Mouse (Mus musculus) heart, embryonic 11.5 days (tissue): Measurements from ENCODE around the gene Agr3. TPM values are rescaled to one million over a fixed set of nuclear protein-coding genes. Genes with fewer than 3 reads are reported as not detected.

Experiments
- ATAC-seq: fragments of 200-750 bp; cut with Nextera tagmentation; replicated peaks from 2 replicates; pipeline ENCODE4 v1.8.0; 2017; ENCODE audit warnings: moderate library complexity; ENCODE audit not compliant: insufficient number of reproducible peaks, low FRiP score, low TSS enrichment
- H3K27ac ChIP-seq: fragments of 300-500 bp; sonication (generic); 2 replicates; pipeline ENCODE4 v1.5.1; 2014; ENCODE audit warnings: mild to moderate bottlenecking, low read depth, low read length
- H3K27me3 ChIP-seq: fragments of 300-500 bp; sonication (generic); 2 replicates; pipeline ENCODE4 v1.6.1; 2014; ENCODE audit warnings: mild to moderate bottlenecking, low read length, mixed read lengths; ENCODE audit not compliant: control insufficient read depth, insufficient read depth
- H3K36me3 ChIP-seq: fragments of 300-500 bp; sonication (generic); 2 replicates; pipeline ENCODE4 v1.6.1; 2014; ENCODE audit warnings: mild to moderate bottlenecking, low read length, moderate library complexity, mixed read lengths; ENCODE audit not compliant: control insufficient read depth, insufficient read depth
- H3K4me1 ChIP-seq: fragments of 300-500 bp; sonication (generic); 2 replicates; pipeline ENCODE4 v1.6.1; 2014; ENCODE audit warnings: low read length; ENCODE audit not compliant: control insufficient read depth, insufficient read depth
- H3K4me2 ChIP-seq: fragments of 300-500 bp; sonication (generic); 2 replicates; pipeline ENCODE4 v1.6.1; 2014; ENCODE audit warnings: mild to moderate bottlenecking, moderate library complexity
- H3K4me3 ChIP-seq: fragments of 300-500 bp; sonication (generic); 2 replicates; pipeline ENCODE4 v1.5.1; 2014; ENCODE audit warnings: low read depth, low read length
- H3K9ac ChIP-seq: fragments of 300-500 bp; sonication (generic); 2 replicates; pipeline ENCODE4 v1.6.1; 2014; ENCODE audit warnings: mild to moderate bottlenecking, low read depth, low read length, moderate library complexity
- H3K9me3 ChIP-seq: fragments of 300-500 bp; sonication (generic); replicated peaks from 2 replicates; pipeline ENCODE4 v1.6.1; 2016; ENCODE audit warnings: low read length; ENCODE audit not compliant: control insufficient read depth
- WGBS: fragments of 180-500 bp; shearing (Covaris S2); extraction: QIAGEN DNeasy Blood & Tissue Kit; methylation state at CpG from one replicate; pipeline ENCODE4 v1.1.7; 2014; ENCODE audit not compliant: insufficient replicate concordance; 5-methylcytosine and 5-hydroxymethylcytosine counted together
- polyA plus RNA-seq: library from polyadenylated mRNA; unstranded; fragments of >200 nt; fragmentation: Nextera tagmentation; extraction: Ambion mirVana; gene quantifications from 2 replicates; pipeline ENCODE4 v1.2.1, GENCODE M21; 2014

Agr3 gene
- polyA plus RNA-seq, 1 experiment from 2014 or later, result not detected

DNA sequence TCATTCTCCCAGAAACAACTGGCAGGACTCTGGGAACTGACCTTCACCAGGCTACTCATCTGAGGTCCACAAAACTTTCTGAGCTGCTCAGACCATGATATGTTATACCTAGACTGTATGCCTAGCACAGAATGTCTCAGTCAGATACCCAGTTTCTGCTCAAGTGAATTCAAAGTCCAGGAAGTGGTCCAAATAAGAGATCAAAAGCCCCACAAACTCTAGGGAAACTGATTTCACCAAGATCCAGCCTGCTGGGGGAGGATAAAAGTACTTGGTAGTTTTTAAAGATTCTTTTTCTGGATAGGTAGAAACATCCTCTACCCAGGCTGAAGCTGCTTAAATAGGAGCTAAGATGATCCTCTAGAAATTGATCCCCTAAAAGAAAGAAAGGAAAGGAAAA, 9.6 kb upstream of the Agr3 start:
- no peaks in the 10 kb centered on the region for H3K4me1 ChIP-seq
- no peak overlapping the region for H3K9ac ChIP-seq
- H3K4me3 ChIP-seq, result no peak overlapping the region
- H3K36me3 ChIP-seq, result no peaks in the 10 kb centered on the region
- no peaks in the 10 kb centered on the region for H3K27me3 ChIP-seq
- no peak for ATAC-seq
- H3K9me3 ChIP-seq, result no peaks in the 10 kb centered on the region
- no peak overlapping the region for H3K27ac ChIP-seq
- H3K4me2 ChIP-seq, result no peak overlapping the region

DNA sequence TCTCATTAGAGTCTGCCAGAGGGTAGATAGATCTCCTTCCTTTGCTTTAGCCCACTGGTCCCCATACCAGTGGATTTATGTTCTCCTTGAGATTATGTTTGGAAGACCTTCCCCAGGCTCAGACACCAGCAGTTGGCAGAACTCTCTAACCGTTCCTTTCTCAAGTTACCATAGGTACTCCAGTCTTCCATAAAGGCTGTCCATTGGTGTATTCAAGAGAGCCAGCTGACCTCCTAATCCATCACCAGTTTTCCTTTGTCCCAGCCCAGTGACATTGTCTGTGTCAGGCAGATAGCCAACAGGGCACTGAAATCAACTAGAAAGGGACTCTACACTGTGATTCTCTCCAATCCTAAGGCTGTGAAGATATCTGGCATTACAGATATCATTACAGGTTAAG, 9.0 kb upstream of the Agr3 start:
- WGBS, result 62% methylated on average over 1 of the region's 1 CpGs
- H3K9ac ChIP-seq, result no peak overlapping the region

GRCm38 (mm10) chr12:35918031-35918430, 7.4 kb upstream of the Agr3 start:
- no peak overlapping the region for H3K4me2 ChIP-seq
- ATAC-seq, result no peak
- WGBS, result 63% methylated on average over 1 of the region's 1 CpGs
- no peaks in the 10 kb centered on the region for H3K27me3 ChIP-seq
- no peak overlapping the region for H3K4me3 ChIP-seq
- H3K9me3 ChIP-seq, result no peaks in the 10 kb centered on the region
- H3K9ac ChIP-seq, result no peak overlapping the region
- H3K4me1 ChIP-seq, result no peaks in the 10 kb centered on the region
- no peaks in the 10 kb centered on the region for H3K36me3 ChIP-seq
- H3K27ac ChIP-seq, result no peak overlapping the region

More for the DNA sequence above, 9.0 kb upstream of the Agr3 start:
- no peak overlapping the region for H3K4me3 ChIP-seq
- H3K27me3 ChIP-seq, result no peaks in the 10 kb centered on the region
- no peaks in the 10 kb centered on the region for H3K9me3 ChIP-seq
- H3K4me2 ChIP-seq, result no peak overlapping the region
- no peaks in the 10 kb centered on the region for H3K36me3 ChIP-seq
- no peak overlapping the region for H3K27ac ChIP-seq
- no peak for ATAC-seq
- H3K4me1 ChIP-seq, result no peaks in the 10 kb centered on the region

DNA sequence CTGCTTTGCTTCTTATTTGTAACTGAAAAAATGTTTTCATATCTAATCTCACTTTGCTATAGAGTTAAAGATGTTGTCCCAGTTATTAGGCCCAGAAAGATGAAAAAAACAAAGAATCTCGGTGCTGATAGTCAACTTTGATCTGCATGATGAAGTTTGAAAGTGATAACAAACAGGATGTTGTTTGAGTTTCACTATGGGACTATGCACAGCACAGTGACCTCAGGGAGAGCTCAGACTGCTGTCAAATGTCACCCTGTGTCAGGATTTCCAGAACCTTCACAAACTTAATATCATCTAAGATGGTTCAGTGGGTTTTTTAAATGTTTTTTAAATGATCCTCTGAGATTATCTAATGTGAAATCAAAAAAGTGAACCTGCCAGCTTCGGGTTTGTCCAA, 2.4 kb downstream of the Agr3 start:
- WGBS, result 41% methylated on average over 2 of the region's 2 CpGs
- Histone ChIP-seq H3K4me2 (no peak overlapping the region), H3K9me3 (no peaks in the 10 kb centered on the region), H3K9ac (no peak overlapping the region), H3K4me1 (no peaks in the 10 kb centered on the region), H3K36me3 (no peaks in the 10 kb centered on the region), H3K27me3 (no peaks in the 10 kb centered on the region), H3K27ac (no peak overlapping the region), H3K4me3 (no peak overlapping the region)
- ATAC-seq, result no peak

DNA sequence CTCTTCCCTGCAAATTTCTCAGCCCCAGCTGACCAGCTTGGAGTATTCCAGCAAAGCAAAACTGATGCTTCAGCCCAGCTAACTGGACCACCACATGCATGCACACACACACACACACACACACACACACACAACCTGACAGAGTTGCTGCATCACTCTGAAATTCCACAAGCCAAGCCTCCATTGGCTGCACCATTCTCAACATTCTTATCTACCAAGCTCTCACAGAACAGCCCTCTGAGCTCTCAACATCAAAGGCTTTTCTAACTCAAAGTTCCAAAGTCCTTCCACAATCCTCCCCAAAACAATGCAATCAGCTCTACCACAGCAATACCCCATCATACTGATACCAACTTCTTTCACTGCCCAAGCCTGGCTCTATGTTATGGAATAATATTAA, 7.4 kb downstream of the Agr3 start:
- H3K4me1 ChIP-seq, result no peaks in the 10 kb centered on the region
- H3K4me2 ChIP-seq, result no peak overlapping the region
- no peak overlapping the region for H3K9ac ChIP-seq
- H3K27me3 ChIP-seq, result no peaks in the 10 kb centered on the region
- no peak overlapping the region for H3K4me3 ChIP-seq
- no peak for ATAC-seq
- H3K36me3 ChIP-seq, result no peaks in the 10 kb centered on the region
- no peaks in the 10 kb centered on the region for H3K9me3 ChIP-seq
- no peak overlapping the region for H3K27ac ChIP-seq

GRCm38 (mm10) chr12:35951757-35952156, 26.3 kb downstream of the Agr3 start:
- Histone ChIP-seq H3K4me2 (no peak overlapping the region), H3K27me3 (no peaks in the 10 kb centered on the region), H3K4me1 (no peaks in the 10 kb centered on the region), H3K4me3 (no peak overlapping the region), H3K9me3 (no peaks in the 10 kb centered on the region), H3K27ac (no peak overlapping the region), H3K36me3 (no peaks in the 10 kb centered on the region), H3K9ac (no peak overlapping the region)
- WGBS, result 73% methylated on average over 1 of the region's 1 CpGs
- no peak for ATAC-seq

DNA sequence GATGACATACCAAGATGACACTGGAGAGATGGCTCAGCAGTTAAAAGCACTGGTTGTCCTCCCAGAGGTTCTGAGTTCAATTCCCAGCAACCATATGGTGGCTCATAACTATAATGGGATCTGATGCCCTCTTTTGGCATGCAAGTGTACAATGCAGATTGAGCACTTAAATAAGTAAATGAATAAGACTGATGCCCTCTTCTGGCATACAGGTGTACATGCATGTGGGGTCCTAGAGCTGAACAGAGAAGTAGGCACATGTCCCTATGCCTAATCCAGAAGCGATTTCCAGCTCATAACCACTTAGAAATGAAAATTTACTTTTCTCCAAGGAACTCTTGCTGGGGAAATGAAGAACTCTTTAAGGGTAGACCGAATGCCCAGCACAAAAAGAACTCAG, 31.8 kb downstream of the Agr3 start:
- H3K27me3 ChIP-seq, result no peaks in the 10 kb centered on the region
- WGBS, result 75% methylated on average over 2 of the region's 2 CpGs
- H3K4me1 ChIP-seq, result no peaks in the 10 kb centered on the region
- no peak overlapping the region for H3K27ac ChIP-seq
- H3K9me3 ChIP-seq, result no peaks in the 10 kb centered on the region
- no peak overlapping the region for H3K4me3 ChIP-seq
- no peaks in the 10 kb centered on the region for H3K36me3 ChIP-seq
- no peak overlapping the region for H3K4me2 ChIP-seq
- no peak for ATAC-seq
- no peak overlapping the region for H3K9ac ChIP-seq

DNA sequence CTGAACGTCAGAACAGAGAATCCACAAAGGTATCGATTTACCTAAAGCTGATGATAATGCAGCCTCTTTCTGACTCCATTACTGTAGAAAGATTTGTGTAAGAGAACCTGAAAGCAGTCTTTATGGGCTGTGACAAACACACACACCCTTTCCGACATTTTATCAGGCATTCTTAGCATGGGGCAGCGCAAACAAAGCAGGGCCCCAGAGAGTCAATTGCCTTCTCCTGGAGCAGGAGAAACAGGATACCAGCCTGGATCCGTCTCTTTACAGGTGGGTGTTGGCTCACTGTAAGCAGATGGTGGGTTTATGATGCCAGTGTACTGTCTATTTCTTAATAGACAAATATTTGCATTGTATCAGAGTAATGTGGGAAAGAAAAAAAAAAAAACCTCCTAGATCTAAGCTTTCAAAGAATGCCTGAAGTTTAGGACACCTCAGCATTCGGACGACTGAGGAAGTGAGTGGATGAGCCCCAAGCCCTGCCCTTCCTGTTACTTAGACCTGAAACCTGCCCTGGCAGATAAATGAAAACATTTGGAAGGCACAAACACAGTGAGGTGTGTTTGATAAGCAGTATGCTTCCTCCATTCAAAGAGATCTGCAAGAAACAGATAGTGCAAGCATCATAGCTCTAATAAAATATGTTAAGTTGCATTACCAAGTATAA, 40.8 kb downstream of the Agr3 start:
- WGBS, result 40% methylated on average over 7 of the region's 7 CpGs
- no peak overlapping the region for H3K4me2 ChIP-seq
- H3K4me1 ChIP-seq, result no peaks in the 10 kb centered on the region
- H3K27ac ChIP-seq, result no peak overlapping the region
- ATAC-seq, result no peak
- no peak overlapping the region for H3K4me3 ChIP-seq
- no peak overlapping the region for H3K9ac ChIP-seq
- no peaks in the 10 kb centered on the region for H3K36me3 ChIP-seq
- no peaks in the 10 kb centered on the region for H3K27me3 ChIP-seq
- no peaks in the 10 kb centered on the region for H3K9me3 ChIP-seq

GRCm38 (mm10) chr12:35966768-35967141, 41.3 kb downstream of the Agr3 start:
- H3K36me3 ChIP-seq, result no peaks in the 10 kb centered on the region
- H3K9me3 ChIP-seq, result no peaks in the 10 kb centered on the region
- H3K4me3 ChIP-seq, result no peak overlapping the region
- no peak for ATAC-seq
- no peaks in the 10 kb centered on the region for H3K4me1 ChIP-seq
- no peak overlapping the region for H3K9ac ChIP-seq
- no peaks in the 10 kb centered on the region for H3K27me3 ChIP-seq
- no peak overlapping the region for H3K27ac ChIP-seq
- no peak overlapping the region for H3K4me2 ChIP-seq
- WGBS, result 72% methylated on average over 7 of the region's 7 CpGs
